Mouse (Mus musculus) limb, embryonic 14.5 days (tissue): ENCODE measurements around the gene Meltf. TPM values are rescaled to one million over a fixed set of nuclear protein-coding genes. Genes with fewer than 3 reads are reported as not detected.

Experiments
- ATAC-seq: fragments of 200-750 bp; cut with Nextera tagmentation; 2 replicates; pipeline ENCODE4 v1.8.0; 2017; ENCODE audit warnings: low read depth, moderate number of reproducible peaks, moderate TSS enrichment; ENCODE audit not compliant: low FRiP score
- DNase-seq: peaks from one replicate; pipeline ENCODE4 v3.0.0-alpha.2; 2015; ENCODE audit warnings: low spot score
- H3K27ac ChIP-seq: fragments of 300-500 bp; sonication (generic); replicated peaks from 2 replicates; pipeline ENCODE4 v1.5.1; 2014; ENCODE audit warnings: low read depth, mild to moderate bottlenecking, low read length, moderate library complexity, mixed read lengths
- H3K27me3 ChIP-seq: fragments of 300-500 bp; sonication (generic); 2 replicates; pipeline ENCODE4 v1.6.1; 2014; ENCODE audit warnings: low read length, mixed read lengths; ENCODE audit not compliant: control insufficient read depth, insufficient read depth
- H3K36me3 ChIP-seq: fragments of 300-500 bp; sonication (generic); 2 replicates; pipeline ENCODE4 v1.6.1; 2014; ENCODE audit warnings: mild to moderate bottlenecking, low read length, moderate library complexity, mixed read lengths; ENCODE audit not compliant: control insufficient read depth, insufficient read depth
- H3K4me1 ChIP-seq: fragments of 300-500 bp; sonication (generic); 2 replicates; pipeline ENCODE4 v1.6.1; 2014; ENCODE audit warnings: antibody characterized with exemption, low read length, mixed read lengths; ENCODE audit not compliant: control insufficient read depth, insufficient read depth
- H3K4me2 ChIP-seq: fragments of 300-500 bp; sonication (generic); replicated peaks from 2 replicates; pipeline ENCODE4 v1.6.1; 2014; ENCODE audit warnings: low read depth, mild to moderate bottlenecking, low read length, moderate library complexity; ENCODE audit not compliant: severe bottlenecking
- H3K4me3 ChIP-seq: fragments of 300-500 bp; sonication (generic); replicated peaks from 2 replicates; pipeline ENCODE4 v1.5.1; 2014; ENCODE audit warnings: low read length
- H3K9ac ChIP-seq: fragments of 300-500 bp; sonication (generic); 2 replicates; pipeline ENCODE4 v1.6.1; 2014; ENCODE audit warnings: mild to moderate bottlenecking, low read depth, low read length, moderate library complexity; ENCODE audit not compliant: severe bottlenecking
- H3K9me3 ChIP-seq: fragments of 300-500 bp; sonication (generic); 2 replicates; pipeline ENCODE4 v1.6.1; 2016; ENCODE audit warnings: low read length; ENCODE audit not compliant: control insufficient read depth
- POLR2A ChIP-seq: fragments of 200-500 bp; IDR thresholded peaks from 2 replicates; pipeline ENCODE4 v1.8.0; 2012; ENCODE audit warnings: inconsistent platforms, mild to moderate bottlenecking, moderate library complexity, borderline replicate concordance; ENCODE audit not compliant: insufficient read depth, insufficient read length; ENCODE audit errors: extremely low read depth
- WGBS: fragments of 180-500 bp; shearing (Covaris S2); extraction: QIAGEN DNeasy Blood & Tissue Kit; methylation state at CpG from one replicate; pipeline ENCODE4 v1.1.7; 2014; 5-methylcytosine and 5-hydroxymethylcytosine counted together
- polyA plus RNA-seq, 2 experiments: library from polyadenylated mRNA; depleted of rRNA in 1 of 2; stranded (reverse) in 1 of 2; unstranded in 1 of 2; fragments of >200 nt; fragmentation: Nextera tagmentation in 1 of 2; extraction: Ambion mirVana in 1 of 2; gene quantifications; 2 replicates each; pipeline versions ENCODE4 v1.2.1 to v1.2.3; 2012 to 2014

Gene Meltf
- polyA plus RNA-seq, 2 experiments = 3.1 to 9.6 TPM

DNA sequence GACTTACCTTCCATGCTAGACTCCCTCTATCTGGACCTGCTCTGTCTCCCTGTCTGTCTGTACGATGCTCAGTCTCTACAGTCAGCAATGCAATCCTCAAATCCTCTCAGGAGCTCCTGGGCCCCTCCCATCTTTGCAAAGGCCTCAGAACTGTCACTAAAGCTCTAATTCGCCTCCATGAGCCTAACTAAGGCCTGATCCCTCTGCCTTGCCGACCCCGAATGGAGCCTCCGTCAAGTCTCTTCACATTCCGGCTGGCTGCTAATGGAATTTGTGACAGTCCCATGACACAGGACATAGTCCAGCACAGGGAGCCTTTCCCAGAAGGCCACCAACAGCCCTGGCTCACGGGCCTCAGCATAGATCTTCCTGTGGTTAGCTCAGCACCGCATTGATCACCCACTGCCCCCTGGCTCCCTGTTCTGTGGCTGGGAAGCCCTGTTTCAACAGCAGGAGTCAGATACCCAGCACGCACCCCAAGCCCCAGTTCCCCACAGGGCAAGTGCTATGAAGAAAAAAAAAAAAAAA, 3.8 kb downstream of the Meltf start:
- ATAC-seq (no peak), DNase-seq (no peak)
- H3K27ac ChIP-seq = no peak overlapping the region
- no peak overlapping the region for H3K4me3 ChIP-seq
- no peak overlapping the region for H3K4me2 ChIP-seq
- H3K9ac ChIP-seq = no peak overlapping the region
- no peaks in the 10 kb centered on the region for H3K36me3 ChIP-seq
- peaks cover 17% of the 10 kb centered on the region for H3K4me1 ChIP-seq
- no peaks in the 10 kb centered on the region for H3K9me3 ChIP-seq
- H3K27me3 ChIP-seq = no peaks in the 10 kb centered on the region
- 73% methylated on average over 9 of the region's 9 CpGs for WGBS
- no peak for TF ChIP-seq POLR2A

DNA sequence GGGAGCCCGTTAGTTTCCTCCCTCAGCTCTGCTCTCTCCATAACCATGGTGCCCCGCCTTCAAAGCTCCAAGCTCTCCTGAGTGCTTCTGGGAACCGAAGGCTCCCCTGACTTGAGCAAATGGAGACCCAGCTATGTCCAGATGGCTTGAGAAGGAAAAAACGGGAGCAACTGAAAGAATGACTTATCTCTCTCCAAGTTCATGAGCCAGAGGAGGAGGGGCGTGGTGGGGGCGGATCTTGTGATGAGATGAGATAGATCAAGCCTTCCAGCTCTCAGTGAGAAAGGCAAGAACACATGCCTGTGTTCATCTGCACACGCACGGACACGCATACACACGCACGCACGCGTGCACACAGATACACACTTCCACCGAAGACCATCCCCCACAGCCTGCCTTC, 4.7 kb downstream of the Meltf start:
- DNase-seq = no peak
- Histone ChIP-seq H3K27me3 (no peaks in the 10 kb centered on the region), H3K4me3 (no peak overlapping the region)

DNA sequence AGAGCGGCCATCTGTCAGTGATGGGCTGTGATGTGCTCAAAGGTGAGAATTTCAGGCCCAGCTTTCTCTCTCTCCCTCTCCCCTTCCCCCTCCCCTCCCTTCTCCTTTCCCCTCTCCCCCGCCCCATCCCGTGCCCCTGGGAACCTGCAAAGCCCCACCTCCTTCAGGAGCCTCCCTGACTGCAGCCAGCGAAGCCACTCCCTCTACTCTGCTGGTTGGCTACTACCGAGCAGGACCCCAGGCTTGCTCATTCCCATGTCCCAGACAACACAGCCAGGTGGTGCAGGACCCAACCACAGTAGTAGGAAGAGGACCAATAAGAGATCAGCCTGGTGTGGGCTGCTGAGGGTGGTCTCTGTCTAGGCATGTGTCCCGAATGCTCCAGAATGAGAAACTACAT, 5.3 kb downstream of the Meltf start:
- DNase-seq (no peak), ATAC-seq (no peak)
- Histone ChIP-seq H3K9me3 (no peaks in the 10 kb centered on the region), H3K4me3 (no peak overlapping the region), H3K9ac (no peak overlapping the region), H3K27ac (no peak overlapping the region), H3K4me2 (peak overlapping the region; percentile 25; the same call in 1 of the 2 replicates), H3K4me1 (peaks cover 14% of the 10 kb centered on the region), H3K27me3 (no peaks in the 10 kb centered on the region), H3K36me3 (no peaks in the 10 kb centered on the region)
- WGBS = 8% methylated on average over 6 of the region's 6 CpGs
- no peak for TF ChIP-seq POLR2A

More for the DNA sequence above, 4.7 kb downstream of the Meltf start:
- no peak overlapping the region; the same call in 1 of the 2 replicates for H3K4me2 ChIP-seq
- WGBS = 61% methylated on average over 14 of the region's 14 CpGs
- no peak overlapping the region for H3K27ac ChIP-seq
- no peak for TF ChIP-seq POLR2A
- no peaks in the 10 kb centered on the region for H3K36me3 ChIP-seq
- no peak for ATAC-seq
- no peaks in the 10 kb centered on the region for H3K9me3 ChIP-seq
- peaks cover 17% of the 10 kb centered on the region for H3K4me1 ChIP-seq
- no peak overlapping the region for H3K9ac ChIP-seq

DNA sequence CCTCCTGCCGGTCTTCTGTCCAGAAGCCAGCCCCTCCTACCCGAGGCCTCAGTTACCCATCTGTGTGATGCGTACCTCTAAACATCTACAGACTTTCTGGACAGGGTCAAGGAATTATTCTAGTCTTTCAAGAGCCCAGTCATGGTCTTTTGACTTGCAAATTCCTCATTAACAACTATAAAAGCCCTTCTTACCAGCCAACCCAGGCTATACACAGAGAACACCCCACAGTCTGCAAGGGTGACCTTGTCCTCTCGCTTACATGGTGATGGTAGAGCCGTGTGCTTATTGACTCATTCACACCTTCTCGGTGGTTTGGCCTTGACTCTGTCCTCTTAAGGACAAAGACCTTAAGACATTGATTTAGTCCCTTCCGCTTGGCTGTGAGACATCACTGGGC, 12.3 kb downstream of the Meltf start:
- Histone ChIP-seq H3K4me3 (no peak overlapping the region), H3K36me3 (no peaks in the 10 kb centered on the region), H3K4me2 (no peak overlapping the region), H3K27me3 (no peaks in the 10 kb centered on the region), H3K9ac (no peak overlapping the region), H3K4me1 (no peaks in the 10 kb centered on the region), H3K27ac (no peak overlapping the region), H3K9me3 (no peaks in the 10 kb centered on the region)
- TF ChIP-seq POLR2A = no peak
- ATAC-seq (no peak), DNase-seq (no peak)
- WGBS = 83% methylated on average over 7 of the region's 7 CpGs

DNA sequence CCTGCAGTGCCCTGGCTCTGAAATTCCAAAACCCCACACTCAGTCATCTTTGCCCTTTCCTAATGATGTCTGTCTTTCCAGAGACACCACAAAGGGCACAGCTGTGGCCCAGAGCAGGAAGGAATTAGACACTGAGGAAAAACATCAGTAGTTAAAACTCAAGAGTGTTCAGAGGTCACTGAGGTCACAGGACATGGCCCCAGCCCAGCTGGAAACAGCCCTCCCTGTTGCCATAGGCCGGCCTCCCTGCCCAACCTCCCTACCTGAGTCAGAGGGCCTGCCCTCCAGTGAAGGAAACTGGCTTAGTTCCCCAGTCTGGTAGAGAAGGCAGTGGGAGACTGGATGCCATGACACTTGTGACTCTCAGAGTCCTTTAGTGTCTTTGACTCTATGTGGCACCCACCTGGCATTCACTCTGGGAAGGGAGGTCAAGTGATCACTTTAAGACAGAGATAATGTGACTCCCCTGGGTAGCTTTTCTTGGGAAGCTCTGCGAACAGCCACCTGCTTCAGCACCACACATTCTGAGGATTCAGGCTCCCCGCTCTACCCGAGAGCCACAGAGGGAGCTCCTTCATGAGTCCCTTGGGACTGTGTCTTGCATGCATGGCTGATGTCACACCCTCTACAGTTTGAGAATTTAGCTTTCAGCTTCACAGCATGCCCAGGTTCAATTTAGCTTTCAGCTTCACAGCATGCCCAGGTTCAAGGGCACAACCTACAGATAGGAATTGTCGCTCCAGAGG, 15.0 kb downstream of the Meltf start:
- H3K27me3 ChIP-seq = no peaks in the 10 kb centered on the region
- H3K27ac ChIP-seq = no peak overlapping the region
- whole genome bisulfite sequencing = 62% methylated on average over 5 of the region's 5 CpGs
- no peak for DNase-seq
- peaks cover 8% of the 10 kb centered on the region; the same call in 1 of the 2 replicates for H3K4me1 ChIP-seq
- no peak for ATAC-seq
- no peak overlapping the region for H3K4me3 ChIP-seq
- H3K4me2 ChIP-seq = no peak overlapping the region
- TF ChIP-seq POLR2A = no peak
- no peaks in the 10 kb centered on the region for H3K9me3 ChIP-seq
- H3K9ac ChIP-seq = no peak overlapping the region
- H3K36me3 ChIP-seq = no peaks in the 10 kb centered on the region
